Mouse (Mus musculus) kidney, adult 18-20 months (tissue): ENCODE data around the gene Man2a2.
"Not testable (repeated sequence)": the region's sequence is repeated elsewhere in the genome, so short reads cannot be mapped to it uniquely, and the experiment has no call there.

Source experiments
- DNase-seq: peaks from one replicate; pipeline ENCODE4 v3.0.0; 2021

The Man2a2 gene

GRCm38 (mm10) chr7:80330278-80330677 is 40.9 kb downstream of the Man2a2 start:
- no peak for DNase-seq

- no peak for DNase-seq
These were observed 45.1 kb downstream of the Man2a2 start for GRCm38 (mm10) chr7:80326076-80326475.

DNA sequence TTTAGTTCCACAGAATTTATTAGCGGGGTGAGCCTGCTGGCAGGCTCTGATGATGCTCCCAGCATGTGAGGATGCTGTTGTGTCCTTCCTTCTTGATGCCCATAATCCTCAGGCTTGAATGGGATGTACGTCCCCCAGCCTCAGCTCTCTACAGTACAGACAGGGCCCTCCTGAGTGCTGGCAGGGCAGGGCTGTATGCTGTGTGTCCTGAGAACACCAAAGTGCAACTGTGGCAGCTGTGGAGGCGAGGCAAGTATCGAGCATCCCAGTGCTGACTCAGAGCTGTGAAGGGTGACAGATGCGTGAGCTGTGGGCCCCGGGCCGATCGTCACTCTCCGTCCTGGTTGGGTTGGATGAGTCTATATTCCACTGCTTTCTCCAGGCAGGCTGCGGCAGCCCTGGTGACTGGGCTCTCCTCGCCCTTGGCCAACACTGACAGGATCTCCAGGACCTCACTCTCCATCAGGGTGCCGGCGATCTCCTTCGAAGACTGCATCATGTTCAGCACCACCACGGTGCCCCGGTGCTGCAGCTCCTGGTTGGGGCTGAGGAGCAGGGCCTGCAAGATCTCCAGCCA is 45.8 kb downstream of the Man2a2 start:
- no peak for DNase-seq

DNA sequence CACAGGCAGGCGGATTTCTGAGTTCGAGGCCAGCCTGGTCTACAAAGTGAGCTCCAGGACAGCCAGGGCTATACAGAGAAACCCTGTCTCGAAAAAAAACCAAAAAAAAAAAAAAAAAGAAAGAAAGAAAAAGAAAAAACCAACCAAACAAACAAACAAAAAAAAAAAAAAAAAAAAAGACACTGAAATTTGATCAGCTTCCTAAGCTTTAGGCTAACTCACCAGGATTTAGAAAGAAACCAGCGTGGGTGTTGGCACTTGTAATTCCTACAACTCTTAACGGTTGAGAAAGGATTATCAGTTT is 46.4 kb downstream of the Man2a2 start:
- not testable (repeated sequence) for DNase-seq

- peak; percentile 96 for DNase-seq
These were observed 46.9 kb downstream of the Man2a2 start, which contains the start of gene Rccd1 for GRCm38 (mm10) chr7:80324043-80324815. Rccd1 (minus strand) TSS chr7:80324454.

DNA sequence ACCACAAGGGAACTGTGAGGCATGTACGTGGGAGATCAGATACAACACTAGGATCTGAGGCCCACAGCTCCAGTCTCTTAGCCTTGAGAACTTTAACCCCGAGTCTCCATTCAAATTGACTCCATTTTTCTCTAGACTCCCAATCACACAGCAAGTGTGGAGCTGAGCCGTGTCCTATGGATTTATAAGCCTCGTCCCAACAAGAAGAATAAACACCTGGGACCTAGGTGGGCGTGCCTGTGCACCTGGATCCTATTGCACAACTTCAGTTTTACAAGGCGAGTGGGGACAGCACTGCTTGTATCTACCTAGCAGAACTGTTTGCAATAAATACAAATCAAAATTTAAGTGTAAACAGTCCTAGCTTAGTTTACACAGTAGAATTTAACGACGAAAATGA is 47.8 kb downstream of the Man2a2 start:
- no peak for DNase-seq

DNA sequence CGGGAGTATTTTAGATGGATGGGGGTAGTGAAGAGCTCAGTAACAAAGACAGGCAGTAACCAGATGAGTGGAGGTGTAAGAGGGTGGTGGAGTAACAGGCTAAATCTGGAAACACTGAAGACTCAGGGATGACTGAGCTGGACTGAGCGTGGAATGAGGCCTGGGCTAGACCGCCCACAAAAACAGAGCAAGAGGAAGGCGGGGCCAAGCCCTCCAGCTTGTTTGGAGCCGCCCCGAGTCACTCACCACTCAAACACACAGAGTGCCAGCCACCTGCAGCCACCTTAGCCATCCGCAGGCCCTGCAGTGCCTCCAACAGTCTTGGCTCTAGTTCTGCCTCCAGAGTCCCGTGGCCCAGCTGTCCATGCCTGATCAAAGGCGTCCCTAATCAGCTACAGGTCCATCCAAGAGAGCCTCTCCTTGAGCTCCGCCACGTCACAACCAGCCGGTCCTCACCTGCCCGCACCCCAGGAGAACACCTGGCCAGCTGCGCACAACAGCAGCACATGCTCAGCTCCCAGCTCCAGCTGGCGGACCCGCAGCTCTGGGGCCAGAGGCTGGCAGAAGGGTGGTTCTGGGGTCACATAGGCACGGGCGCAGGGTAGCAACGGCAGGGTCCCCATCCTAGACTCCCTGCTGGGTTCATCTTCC is 51.2 kb downstream of the Man2a2 start:
- DNase-seq: no peak

DNA sequence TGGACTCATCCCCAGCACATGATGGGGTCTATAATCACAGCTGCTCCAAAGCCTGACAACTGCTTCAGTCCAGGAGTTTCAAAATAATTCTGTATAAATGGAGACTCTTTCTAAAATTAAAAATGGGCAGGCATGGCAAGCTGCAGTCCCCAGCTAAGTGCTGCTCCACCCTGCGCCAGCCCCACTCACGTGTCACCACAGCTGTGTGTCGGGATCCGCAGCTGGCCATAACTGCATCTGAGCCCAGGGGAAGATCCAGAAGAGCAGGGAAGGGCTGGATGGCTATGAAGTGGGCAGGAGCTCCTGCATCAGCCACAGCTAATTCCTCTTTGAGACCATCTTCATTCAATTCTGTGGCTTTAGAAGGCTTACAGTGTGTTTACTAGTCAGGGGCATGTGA is 52.5 kb downstream of the Man2a2 start:
- DNase-seq: no peak

DNA sequence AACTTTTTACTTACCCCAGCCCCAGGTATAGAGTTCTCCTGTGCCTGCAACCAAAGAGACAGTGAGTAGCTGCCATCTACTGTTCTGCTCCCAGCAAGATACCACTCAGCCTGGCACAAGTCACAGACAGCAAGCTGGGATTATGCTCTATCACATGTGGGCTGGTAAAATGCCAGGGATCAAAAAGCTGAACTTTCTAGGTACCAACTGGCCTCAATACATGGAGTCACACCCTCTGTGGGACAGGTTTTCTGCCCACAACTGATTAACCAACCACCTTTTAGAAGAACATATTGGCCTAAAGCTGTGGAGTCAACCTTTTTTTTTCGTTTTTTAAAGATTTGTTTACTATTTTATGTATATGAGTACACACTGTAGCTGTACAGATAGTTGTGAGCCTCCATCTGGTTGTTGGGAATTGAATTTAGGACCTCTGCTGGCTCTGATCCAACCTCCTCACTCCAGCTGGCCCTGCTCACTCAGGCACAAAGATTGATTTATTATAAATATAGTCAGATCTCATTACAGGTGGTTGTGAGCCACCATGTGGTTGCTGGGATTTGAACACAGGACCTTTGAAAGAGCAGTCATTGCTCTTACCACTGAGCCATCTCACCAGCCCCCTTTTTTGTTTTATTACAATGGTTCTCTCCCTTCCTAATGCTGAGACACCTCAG is 53.6 kb downstream of the Man2a2 start:
- no peak for DNase-seq

- no peak for DNase-seq
These were observed 55.4 kb downstream of the Man2a2 start for GRCm38 (mm10) chr7:80315733-80316132.

GRCm38 (mm10) chr7:80310771-80311170 is 60.4 kb downstream of the Man2a2 start:
- no peak for DNase-seq

GRCm38 (mm10) chr7:80307766-80308165 is 63.4 kb downstream of the Man2a2 start:
- no peak for DNase-seq

DNA sequence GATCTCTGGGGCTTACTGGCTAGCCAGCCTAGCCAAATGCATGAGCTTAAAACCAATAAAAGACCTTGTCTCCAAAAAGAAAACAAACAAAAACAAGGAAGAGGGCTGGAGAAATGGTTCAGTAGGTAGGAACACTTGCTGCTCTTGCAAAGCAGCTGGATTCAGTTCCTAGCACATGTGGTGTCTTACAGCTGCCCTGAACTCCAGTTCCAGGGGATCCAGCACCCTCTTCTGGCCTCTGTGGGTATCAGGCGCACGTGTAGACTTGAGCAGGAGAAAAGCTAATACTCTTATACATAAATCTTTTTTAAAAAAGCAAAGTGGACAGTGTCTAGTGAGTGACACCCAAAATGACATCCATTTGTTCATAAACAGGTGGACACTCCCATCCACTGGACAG is 69.7 kb downstream of the Man2a2 start:
- DNase-seq: no peak

- DNase-seq: no peak
These were observed 71.6 kb downstream of the Man2a2 start for GRCm38 (mm10) chr7:80299568-80299967.
